Mouse (Mus musculus) thymus, adult 18-20 months (tissue): ENCODE measurements at regions not wholly inside any gene's neighbourhood (a gene's known extent, or its start where the extent isn't known, plus 50 kb on each side); places are given as distances from the start of the nearest gene placed in this dataset.
"Not testable (repeated sequence)": the region's sequence is repeated elsewhere in the genome, so short reads cannot be mapped to it uniquely, and the experiment has no call there.

Source experiments
- DNase-seq, 2 experiments: peaks; one replicate each; pipeline ENCODE4 v3.0.0; 2022; ENCODE audit warnings: mixed read lengths in 2 of 2

DNA sequence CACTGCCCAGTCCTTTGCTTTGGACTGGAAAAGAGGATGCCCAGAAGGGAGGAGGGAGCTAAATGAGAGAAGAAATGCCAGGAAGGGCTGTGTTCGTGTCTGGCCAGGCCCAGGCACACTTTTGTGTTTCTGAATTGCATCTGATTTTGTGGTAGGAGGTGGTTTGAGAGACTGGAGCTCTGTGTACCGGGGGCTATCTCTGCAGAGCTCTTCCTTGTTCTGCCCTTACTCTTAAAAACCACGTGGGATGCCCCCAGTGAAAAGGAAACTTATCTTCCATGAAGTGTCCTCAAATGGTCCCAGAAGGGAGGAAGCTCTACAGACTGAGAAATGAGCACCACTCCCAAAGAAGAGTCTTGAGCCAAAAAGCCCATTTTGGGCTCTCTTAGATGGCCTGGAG, 106.0 kb upstream of the Gmds start:
- DNase-seq, result no peak

DNA sequence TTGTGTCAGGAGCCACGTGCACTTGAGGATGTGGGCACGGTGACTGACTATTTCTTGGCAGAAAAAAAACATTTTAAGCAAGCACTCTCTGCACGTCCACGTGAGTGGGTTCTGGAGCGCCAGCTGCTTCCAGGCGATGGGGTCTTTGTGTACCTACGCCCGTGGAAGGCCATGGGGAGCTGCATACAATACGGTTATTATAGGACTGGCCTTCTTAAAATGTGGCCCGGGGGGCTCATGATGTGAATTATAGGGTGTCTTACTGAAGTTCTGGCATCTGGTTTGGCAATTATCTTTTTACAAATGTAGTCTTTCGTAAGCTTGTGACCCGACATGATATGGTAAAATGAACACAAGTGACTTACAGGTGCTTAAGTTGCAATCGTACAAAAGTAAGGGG, 103.5 kb upstream of the Gmds start:
- DNase-seq, result no peak

- no peak for DNase-seq
Observed at GRCm38 (mm10) chr13:32435136-32435535, 96.6 kb upstream of the Gmds start.

GRCm38 (mm10) chr13:32428482-32428881, 89.9 kb upstream of the Gmds start:
- DNase-seq, result no peak

DNA sequence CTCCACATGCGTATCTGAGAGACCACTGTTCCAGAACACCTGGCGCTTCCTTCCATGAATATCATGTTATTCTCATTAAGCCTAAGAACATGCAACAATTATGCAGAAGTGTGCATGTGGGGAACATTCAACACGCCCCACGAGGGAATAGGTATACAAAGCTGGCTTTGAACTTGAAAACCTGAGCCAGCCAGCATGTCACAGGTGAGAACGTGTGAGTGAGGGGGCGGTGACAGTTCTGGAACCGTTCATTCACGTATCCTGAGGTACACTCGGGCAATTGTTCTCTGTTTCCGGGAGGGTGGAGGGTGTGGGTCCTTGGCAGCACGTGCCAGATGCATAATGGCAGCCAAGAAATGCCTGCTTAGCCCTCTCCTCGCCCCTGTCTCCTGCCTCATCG, 88.4 kb upstream of the Gmds start:
- DNase-seq, result no peak

DNA sequence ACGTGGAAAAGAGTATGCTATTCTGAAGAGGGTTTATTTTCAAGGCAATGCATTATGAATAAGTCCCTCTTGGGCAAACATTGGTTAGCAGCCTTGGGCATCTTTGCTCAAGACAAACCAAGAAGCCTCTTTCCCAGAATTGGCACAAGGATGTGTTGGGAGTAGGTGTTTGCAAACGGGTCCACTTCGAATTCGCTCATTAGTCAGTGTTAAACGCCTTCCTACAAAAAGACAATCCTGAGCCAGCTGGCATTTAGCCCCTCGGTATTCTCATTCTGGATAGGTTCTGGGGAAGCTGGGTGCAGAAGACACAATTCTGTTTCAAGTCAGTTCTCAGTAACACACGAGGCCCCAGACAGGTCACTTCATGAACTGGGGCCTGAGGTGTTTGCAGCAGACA, 87.7 kb upstream of the Gmds start:
- DNase-seq, result no peak

DNA sequence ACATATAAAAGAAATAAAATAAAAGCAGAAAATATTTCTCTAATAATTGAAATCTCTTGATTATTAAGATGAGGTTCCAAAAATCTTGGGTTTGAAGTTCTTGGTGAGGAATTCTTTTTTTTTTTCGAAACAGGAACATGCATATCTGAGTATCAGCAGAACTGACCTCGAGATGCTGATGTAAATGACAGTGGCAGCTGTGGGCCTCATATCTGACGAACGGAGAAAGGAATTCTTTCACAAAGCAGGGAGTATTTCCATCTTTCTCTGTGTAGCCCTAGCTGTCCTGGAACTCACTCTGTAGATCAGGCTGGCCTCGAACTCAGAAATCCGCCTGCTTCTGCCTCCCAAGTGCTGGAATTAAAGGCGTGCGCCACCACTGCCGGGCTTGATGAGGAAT, 86.0 kb upstream of the Gmds start:
- DNase-seq, result not testable (repeated sequence)

GRCm38 (mm10) chr13:32422485-32422884, 83.9 kb upstream of the Gmds start:
- DNase-seq, result no peak

GRCm38 (mm10) chr13:32419326-32419725, 80.8 kb upstream of the Gmds start:
- no peak for DNase-seq

- no peak for DNase-seq
Observed at GRCm38 (mm10) chr13:32418655-32419054, 80.1 kb upstream of the Gmds start.

- DNase-seq, result no peak
Observed at GRCm38 (mm10) chr13:32417907-32418306, 79.4 kb upstream of the Gmds start.

- peak; percentile 8 to 12 for DNase-seq
Observed at GRCm38 (mm10) chr13:32411287-32411935, 72.9 kb upstream of the Gmds start.

GRCm38 (mm10) chr13:32410065-32410464, 71.5 kb upstream of the Gmds start:
- DNase-seq, result no peak

GRCm38 (mm10) chr13:32398616-32399015, 60.1 kb upstream of the Gmds start:
- no peak for DNase-seq
